Mouse (Mus musculus) adrenal gland, adult 18-20 months (tissue): ENCODE data around the gene Gins1. TPM values are rescaled to one million over a fixed set of nuclear protein-coding genes. Genes with fewer than 3 reads are reported as not detected.
"Not testable (repeated sequence)": the region's sequence is repeated elsewhere in the genome, so short reads cannot be mapped to it uniquely, and the experiment has no call there.

Experiments
- DNase-seq, 2 experiments: peaks; one replicate each; pipeline ENCODE4 v3.0.0; 2021 to 2022; ENCODE audit warnings: low spot score in 2 of 2
- total RNA-seq, 2 experiments: library from RNA; stranded (reverse); gene quantifications; 1 replicate in 1 of 2; 2 replicates in 1 of 2; pipeline ENCODE4 v1.2.3; 2021

The Gins1 gene
- total RNA-seq, 2 experiments from 2014 or later: 1.2 to 1.7 TPM

GRCm38 (mm10) chr2:150909429-150910039, 4.3 kb downstream of the Gins1 start:
- peak; percentile 92 to 94 for DNase-seq

- DNase-seq: no peak
Measured at GRCm38 (mm10) chr2:150910295-150910881, 5.2 kb downstream of the Gins1 start.

GRCm38 (mm10) chr2:150914781-150915515, 9.7 kb downstream of the Gins1 start:
- DNase-seq: no peak

GRCm38 (mm10) chr2:150915786-150916185, 10.6 kb downstream of the Gins1 start:
- no peak for DNase-seq

- no peak for DNase-seq
Measured at GRCm38 (mm10) chr2:150918720-150919119, 13.5 kb downstream of the Gins1 start.

- no peak for DNase-seq
Measured at GRCm38 (mm10) chr2:150920543-150920942, 15.3 kb downstream of the Gins1 start.

GRCm38 (mm10) chr2:150921697-150922096, 16.5 kb downstream of the Gins1 start:
- no peak for DNase-seq

- no peak for DNase-seq
Measured at GRCm38 (mm10) chr2:150922165-150922564, 17.0 kb downstream of the Gins1 start.

GRCm38 (mm10) chr2:150923026-150923425, 17.8 kb downstream of the Gins1 start:
- DNase-seq: no peak

- DNase-seq: no peak
Measured at GRCm38 (mm10) chr2:150923505-150923904, 18.3 kb downstream of the Gins1 start.

- peak in 1 of 2 experiments; percentile 16 for DNase-seq
Measured at GRCm38 (mm10) chr2:150927038-150927720, 22.0 kb downstream of the Gins1 start.

- DNase-seq: no peak
Measured at GRCm38 (mm10) chr2:150929156-150929555, 24.0 kb downstream of the Gins1 start.

- no peak for DNase-seq
Measured at GRCm38 (mm10) chr2:150930806-150931205, 25.6 kb downstream of the Gins1 start.

- DNase-seq: no peak
Measured at GRCm38 (mm10) chr2:150933482-150933881, 28.3 kb downstream of the Gins1 start.

GRCm38 (mm10) chr2:150934659-150935058, 29.5 kb downstream of the Gins1 start:
- no peak for DNase-seq

GRCm38 (mm10) chr2:150944017-150944416, 38.8 kb downstream of the Gins1 start:
- no peak for DNase-seq

GRCm38 (mm10) chr2:150947341-150947740, 42.1 kb downstream of the Gins1 start:
- DNase-seq: not testable (repeated sequence)

GRCm38 (mm10) chr2:150947880-150948611, 42.8 kb downstream of the Gins1 start:
- DNase-seq: not testable (repeated sequence)

GRCm38 (mm10) chr2:150948786-150949185, 43.6 kb downstream of the Gins1 start:
- no peak for DNase-seq

GRCm38 (mm10) chr2:150949652-150950051, 44.5 kb downstream of the Gins1 start:
- DNase-seq: no peak

GRCm38 (mm10) chr2:150950056-150950455, 44.9 kb downstream of the Gins1 start:
- no peak for DNase-seq
